Mouse (Mus musculus) lung, embryonic 15.5 days (tissue): ENCODE results near the gene Pccb. TPM values are rescaled to one million over a fixed set of nuclear protein-coding genes. Genes with fewer than 3 reads are reported as not detected.

Source experiments
- ATAC-seq: fragments of 200-750 bp; cut with Nextera tagmentation; 2 replicates; pipeline ENCODE4 v1.8.0; 2017; ENCODE audit warnings: moderate number of reproducible peaks, borderline replicate concordance; ENCODE audit not compliant: low FRiP score, low TSS enrichment; ENCODE audit errors: extremely low read depth
- H3K27ac ChIP-seq: fragments of 300-500 bp; sonication (generic); 2 replicates; pipeline ENCODE4 v1.5.1; 2015; ENCODE audit warnings: moderate library complexity, mild to moderate bottlenecking, inconsistent platforms
- H3K27me3 ChIP-seq: fragments of 300-500 bp; sonication (generic); 2 replicates; pipeline ENCODE4 v1.6.1; 2015; ENCODE audit warnings: inconsistent platforms
- H3K36me3 ChIP-seq: fragments of 300-500 bp; sonication (generic); 2 replicates; pipeline ENCODE4 v1.6.1; 2015; ENCODE audit warnings: inconsistent platforms
- H3K4me1 ChIP-seq: fragments of 300-500 bp; sonication (generic); 2 replicates; pipeline ENCODE4 v1.6.1; 2015; ENCODE audit warnings: inconsistent platforms
- H3K4me2 ChIP-seq: fragments of 300-500 bp; sonication (generic); 2 replicates; pipeline ENCODE4 v1.6.1; 2015; ENCODE audit warnings: inconsistent platforms, mild to moderate bottlenecking, moderate library complexity
- H3K4me3 ChIP-seq: fragments of 300-500 bp; sonication (generic); 2 replicates; pipeline ENCODE4 v1.5.1; 2015; ENCODE audit warnings: mild to moderate bottlenecking, inconsistent platforms
- H3K9ac ChIP-seq: fragments of 300-500 bp; sonication (generic); 2 replicates; pipeline ENCODE4 v1.6.1; 2015; ENCODE audit warnings: inconsistent platforms
- H3K9me3 ChIP-seq: fragments of 300-500 bp; sonication (generic); 2 replicates; pipeline ENCODE4 v1.6.1; 2016; ENCODE audit warnings: inconsistent platforms
- WGBS: fragments of 180-500 bp; shearing (Covaris S2); methylation state at CpG from one replicate; pipeline ENCODE4 v1.1.7; 2015; 5-methylcytosine and 5-hydroxymethylcytosine counted together
- polyA plus RNA-seq: library from polyadenylated mRNA; unstranded; fragments of >200 nt; fragmentation: Nextera tagmentation; extraction: Ambion mirVana; gene quantifications from 2 replicates; pipeline ENCODE4 v1.2.1, GENCODE M21; 2015

Gene Pccb
- polyA plus RNA-seq, 1 experiment from 2014 or later = 22.7 TPM

- Histone ChIP-seq H3K4me2 (no peak overlapping the region), H3K4me3 (no peak overlapping the region), H3K9ac (no peak overlapping the region), H3K9me3 (no peaks in the 10 kb centered on the region), H3K27me3 (no peaks in the 10 kb centered on the region), H3K4me1 (no peaks in the 10 kb centered on the region), H3K36me3 (peaks cover 2% of the 10 kb centered on the region), H3K27ac (no peak overlapping the region)
- no peak for ATAC-seq
- WGBS = 86% methylated on average over 7 of the region's 7 CpGs
These were observed 51.9 kb downstream of the Pccb start for GRCm38 (mm10) chr9:100982786-100983185.

GRCm38 (mm10) chr9:100979260-100979659, 55.4 kb downstream of the Pccb start:
- no peaks in the 10 kb centered on the region for H3K36me3 ChIP-seq
- no peaks in the 10 kb centered on the region for H3K4me1 ChIP-seq
- no peak overlapping the region for H3K4me2 ChIP-seq
- no peaks in the 10 kb centered on the region for H3K9me3 ChIP-seq
- 0 out of 2 replicates have a peak, but pooled peaks have one; percentile 59 for ATAC-seq
- no peak overlapping the region for H3K4me3 ChIP-seq
- 49% methylated on average over 5 of the region's 5 CpGs for WGBS
- no peak overlapping the region for H3K9ac ChIP-seq
- H3K27ac ChIP-seq = no peak overlapping the region
- H3K27me3 ChIP-seq = no peaks in the 10 kb centered on the region

GRCm38 (mm10) chr9:100978666-100979065, 56.0 kb downstream of the Pccb start:
- H3K4me1 ChIP-seq = no peaks in the 10 kb centered on the region
- H3K27ac ChIP-seq = no peak overlapping the region
- no peak overlapping the region for H3K4me2 ChIP-seq
- no peaks in the 10 kb centered on the region for H3K36me3 ChIP-seq
- no peaks in the 10 kb centered on the region for H3K9me3 ChIP-seq
- ATAC-seq = no peak
- no peak overlapping the region for H3K9ac ChIP-seq
- no peaks in the 10 kb centered on the region for H3K27me3 ChIP-seq
- 94% methylated on average over 5 of the region's 5 CpGs for WGBS
- no peak overlapping the region for H3K4me3 ChIP-seq

GRCm38 (mm10) chr9:100969461-100969860, 65.2 kb downstream of the Pccb start:
- Histone ChIP-seq H3K9ac (no peak overlapping the region), H3K4me3 (no peak overlapping the region), H3K4me1 (no peaks in the 10 kb centered on the region), H3K27me3 (no peaks in the 10 kb centered on the region), H3K4me2 (no peak overlapping the region), H3K27ac (no peak overlapping the region), H3K36me3 (no peaks in the 10 kb centered on the region), H3K9me3 (no peaks in the 10 kb centered on the region)
- WGBS = 81% methylated on average over 2 of the region's 2 CpGs
- ATAC-seq = no peak

- no peak overlapping the region for H3K9ac ChIP-seq
- no peak for ATAC-seq
- no peak overlapping the region for H3K27ac ChIP-seq
- no peak overlapping the region for H3K4me3 ChIP-seq
- H3K4me2 ChIP-seq = no peak overlapping the region
- H3K36me3 ChIP-seq = peaks cover 4% of the 10 kb centered on the region; the same call in 1 of the 2 replicates
- H3K9me3 ChIP-seq = no peaks in the 10 kb centered on the region
- WGBS = 65% methylated on average over 4 of the region's 4 CpGs
- H3K27me3 ChIP-seq = no peaks in the 10 kb centered on the region
- H3K4me1 ChIP-seq = no peaks in the 10 kb centered on the region
These were observed 70.6 kb downstream of the Pccb start for GRCm38 (mm10) chr9:100964106-100964505.

GRCm38 (mm10) chr9:100963428-100963912, 71.2 kb downstream of the Pccb start:
- H3K4me3 ChIP-seq = no peak overlapping the region
- no peak for ATAC-seq
- no peaks in the 10 kb centered on the region for H3K9me3 ChIP-seq
- H3K27ac ChIP-seq = no peak overlapping the region
- no peaks in the 10 kb centered on the region for H3K27me3 ChIP-seq
- WGBS = 66% methylated on average over 1 of the region's 1 CpGs
- H3K4me1 ChIP-seq = no peaks in the 10 kb centered on the region
- no peak overlapping the region for H3K9ac ChIP-seq
- H3K36me3 ChIP-seq = peaks cover 6% of the 10 kb centered on the region; the same call in 1 of the 2 replicates
- no peak overlapping the region for H3K4me2 ChIP-seq

- Histone ChIP-seq H3K4me1 (no peaks in the 10 kb centered on the region), H3K9me3 (no peaks in the 10 kb centered on the region), H3K4me3 (no peak overlapping the region), H3K9ac (no peak overlapping the region), H3K36me3 (peaks cover 11% of the 10 kb centered on the region; the same call in 1 of the 2 replicates), H3K27ac (no peak overlapping the region), H3K27me3 (no peaks in the 10 kb centered on the region), H3K4me2 (no peak overlapping the region)
- ATAC-seq = no peak
- WGBS = 78% methylated on average over 5 of the region's 5 CpGs
These were observed 71.7 kb downstream of the Pccb start for GRCm38 (mm10) chr9:100962903-100963427.

GRCm38 (mm10) chr9:100951481-100951880, 83.2 kb downstream of the Pccb start:
- no peaks in the 10 kb centered on the region for H3K9me3 ChIP-seq
- no peak for ATAC-seq
- peaks cover 21% of the 10 kb centered on the region for H3K36me3 ChIP-seq
- H3K27ac ChIP-seq = no peak overlapping the region
- H3K4me2 ChIP-seq = no peak overlapping the region
- H3K9ac ChIP-seq = no peak overlapping the region
- 54% methylated on average over 4 of the region's 4 CpGs for WGBS
- H3K4me3 ChIP-seq = no peak overlapping the region
- H3K4me1 ChIP-seq = no peaks in the 10 kb centered on the region
- H3K27me3 ChIP-seq = no peaks in the 10 kb centered on the region

- Histone ChIP-seq H3K27me3 (no peaks in the 10 kb centered on the region), H3K4me1 (no peaks in the 10 kb centered on the region), H3K36me3 (no peaks in the 10 kb centered on the region), H3K9ac (no peak overlapping the region), H3K27ac (no peak overlapping the region), H3K4me3 (no peak overlapping the region), H3K9me3 (no peaks in the 10 kb centered on the region), H3K4me2 (no peak overlapping the region)
- WGBS = 93% methylated on average over 5 of the region's 5 CpGs
- no peak for ATAC-seq
These were observed 89.9 kb downstream of the Pccb start for GRCm38 (mm10) chr9:100944677-100945365.

- Histone ChIP-seq H3K36me3 (no peaks in the 10 kb centered on the region), H3K27ac (no peak overlapping the region), H3K4me1 (no peaks in the 10 kb centered on the region), H3K4me2 (no peak overlapping the region), H3K9ac (no peak overlapping the region), H3K27me3 (no peaks in the 10 kb centered on the region), H3K4me3 (no peak overlapping the region), H3K9me3 (no peaks in the 10 kb centered on the region)
- no peak for ATAC-seq
- 55% methylated on average over 2 of the region's 2 CpGs for WGBS
These were observed 92.7 kb downstream of the Pccb start for GRCm38 (mm10) chr9:100942042-100942441.
